Mouse (Mus musculus) stomach, postnatal 0 days (tissue): ENCODE measurements around the gene Rxra. TPM values are rescaled to one million over a fixed set of nuclear protein-coding genes. Genes with fewer than 3 reads are reported as not detected.
A peak's percentile ranks its signal among the peaks of the same experiment; 100 is the strongest.

ENCODE experiments used
- ATAC-seq: fragments of 200-750 bp; cut with Nextera tagmentation; 2 replicates; pipeline ENCODE4 v1.8.0; 2017; ENCODE audit not compliant: low FRiP score, low TSS enrichment
- DNase-seq: peaks from one replicate; pipeline ENCODE4 v3.0.0-alpha.2; 2016; ENCODE audit warnings: low spot score
- H3K27ac ChIP-seq: fragments of 300-500 bp; sonication (generic); replicated peaks from 2 replicates; pipeline ENCODE4 v1.5.1; 2014; ENCODE audit warnings: mild to moderate bottlenecking, control low read depth
- H3K27me3 ChIP-seq: fragments of 300-500 bp; sonication (generic); 2 replicates; pipeline ENCODE4 v1.6.1; 2014; ENCODE audit warnings: low read length; ENCODE audit not compliant: control insufficient read depth, insufficient read depth
- H3K36me3 ChIP-seq: fragments of 300-500 bp; sonication (generic); 2 replicates; pipeline ENCODE4 v1.6.1; 2014; ENCODE audit warnings: low read length, mixed read lengths; ENCODE audit not compliant: control insufficient read depth, insufficient read depth
- H3K4me1 ChIP-seq: fragments of 300-500 bp; sonication (generic); replicated peaks from 2 replicates; pipeline ENCODE4 v1.6.1; 2014; ENCODE audit warnings: antibody characterized with exemption; ENCODE audit not compliant: control insufficient read depth, insufficient read depth
- H3K4me2 ChIP-seq: fragments of 300-500 bp; sonication (generic); replicated peaks from 2 replicates; pipeline ENCODE4 v1.6.1; 2014; ENCODE audit warnings: low read depth, mild to moderate bottlenecking, control low read depth, moderate library complexity
- H3K4me3 ChIP-seq: fragments of 300-500 bp; sonication (generic); 2 replicates; pipeline ENCODE4 v1.5.1; 2014; ENCODE audit warnings: low read depth, low read length, control low read depth
- H3K9ac ChIP-seq: fragments of 300-500 bp; sonication (generic); 2 replicates; pipeline ENCODE4 v1.6.1; 2014; ENCODE audit warnings: mild to moderate bottlenecking, low read length, control low read depth, mixed read lengths
- H3K9me3 ChIP-seq: fragments of 300-500 bp; sonication (generic); 2 replicates; pipeline ENCODE4 v1.6.1; 2016; ENCODE audit warnings: low read length; ENCODE audit not compliant: control insufficient read depth
- CTCF ChIP-seq: IDR thresholded peaks from 2 replicates; pipeline ENCODE4 v1.5.1; 2016; ENCODE audit warnings: antibody characterized with exemption, low read depth, mild to moderate bottlenecking, moderate library complexity
- EP300 ChIP-seq: optimal IDR thresholded peaks from 2 replicates; pipeline ENCODE3; 2016; ENCODE audit warnings: antibody characterized with exemption
- WGBS: fragments of 180-500 bp; shearing (Covaris S2); extraction: QIAGEN DNeasy Blood & Tissue Kit; methylation state at CpG from one replicate; pipeline ENCODE4 v1.1.7; 2014; 5-methylcytosine and 5-hydroxymethylcytosine counted together
- polyA plus RNA-seq: library from polyadenylated mRNA; unstranded; fragments of >200 nt; fragmentation: Nextera tagmentation; extraction: Ambion mirVana; gene quantifications from 2 replicates; pipeline ENCODE4 v1.2.1, GENCODE M21; 2015

The Rxra gene
- polyA plus RNA-seq, 1 experiment from 2014 or later, result 8.7 TPM

DNA sequence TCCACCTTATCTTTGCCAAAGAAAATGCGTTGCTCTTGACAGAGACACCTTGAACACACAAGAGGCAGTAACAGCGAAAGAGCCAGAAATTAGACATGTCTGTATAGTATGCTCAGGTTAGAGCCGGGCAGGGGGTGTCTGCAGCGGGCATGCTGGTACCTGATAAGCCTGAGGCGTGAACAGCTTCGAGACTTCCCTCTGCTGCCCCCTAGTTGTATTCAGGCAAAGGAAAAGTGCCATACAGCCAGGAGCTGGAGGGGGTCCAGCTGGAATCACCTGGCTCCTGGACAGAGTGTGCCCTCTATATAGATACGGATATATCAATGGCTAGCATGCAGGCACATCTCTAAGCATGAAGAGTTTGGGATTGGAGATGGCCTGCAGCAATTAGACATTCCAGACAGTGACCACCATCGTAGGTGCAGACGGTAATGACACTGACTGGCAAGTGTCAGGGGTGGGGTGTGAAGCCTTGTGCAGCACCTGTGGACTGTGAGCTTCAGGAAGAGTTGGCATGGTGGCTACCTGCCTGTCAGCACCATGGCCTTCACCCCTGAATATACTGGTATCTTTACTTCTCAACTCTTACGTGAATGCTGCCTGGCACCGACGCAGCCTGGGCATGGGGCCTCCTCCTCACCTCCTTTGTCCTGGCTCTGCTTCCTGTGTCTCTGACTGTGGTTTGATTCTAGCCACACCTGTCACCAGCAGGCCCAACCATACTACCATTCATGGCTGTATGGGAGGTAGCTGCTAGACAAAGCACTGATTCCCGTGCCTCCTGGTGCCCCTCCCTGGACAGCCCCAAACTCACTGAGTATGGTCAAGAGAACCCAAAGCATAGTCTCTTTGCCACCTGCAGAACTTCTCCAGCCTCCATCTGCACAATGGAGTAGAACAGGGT, 54.0 kb downstream of the Rxra start:
- Histone ChIP-seq H3K4me1 (peaks cover 22% of the 10 kb centered on the region), H3K4me2 (no peak overlapping the region), H3K36me3 (no peaks in the 10 kb centered on the region), H3K9ac (no peak overlapping the region), H3K9me3 (no peaks in the 10 kb centered on the region), H3K27ac (no peak overlapping the region), H3K4me3 (no peak overlapping the region), H3K27me3 (no peaks in the 10 kb centered on the region)
- DNase-seq, result peak; percentile 47
- TF ChIP-seq CTCF (peak; percentile 74), EP300 (no peak)
- ATAC-seq, result 0 out of 2 replicates have a peak, but pooled peaks have one; percentile 27
- 68% methylated on average over 13 of the region's 13 CpGs for WGBS

DNA sequence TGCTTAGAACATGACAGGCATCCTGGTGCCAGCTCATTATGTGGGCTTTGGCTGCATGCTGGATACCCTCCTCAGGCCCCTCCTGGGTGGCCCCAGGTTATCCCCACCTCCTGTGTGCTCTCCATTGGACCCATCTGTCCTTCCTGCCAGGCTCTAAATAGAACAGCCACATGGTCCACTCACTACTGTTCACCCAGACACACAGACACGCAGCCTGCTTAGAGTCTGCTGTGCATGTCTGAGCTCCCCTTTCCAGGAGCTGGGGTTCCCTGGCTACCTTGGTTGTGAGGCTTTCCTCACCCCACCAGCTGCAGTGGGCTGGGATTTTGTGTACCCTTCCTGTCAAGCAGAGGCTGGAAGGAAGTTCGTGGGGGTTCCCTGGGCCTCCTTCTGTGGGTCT, 56.8 kb downstream of the Rxra start:
- 26% methylated on average over 2 of the region's 2 CpGs for WGBS

GRCm38 (mm10) chr2:27734328-27734727, 58.1 kb downstream of the Rxra start:
- ATAC-seq (no peak), DNase-seq (peak; percentile 38)
- Histone ChIP-seq H3K4me2 (no peak overlapping the region), H3K9me3 (no peaks in the 10 kb centered on the region), H3K27me3 (no peaks in the 10 kb centered on the region), H3K4me1 (peaks cover 22% of the 10 kb centered on the region), H3K4me3 (no peak overlapping the region), H3K27ac (peak overlapping the region; percentile 69), H3K9ac (0 out of 2 replicates have a peak overlapping the region, but pooled peaks have one; percentile 4), H3K36me3 (peaks cover 4% of the 10 kb centered on the region; the same call in 1 of the 2 replicates)
- WGBS, result 0% methylated on average over 1 of the region's 1 CpGs
- no peak for TF ChIP-seq EP300
- no peak for TF ChIP-seq CTCF

More for the DNA sequence above, 56.8 kb downstream of the Rxra start:
- H3K9me3 ChIP-seq, result no peaks in the 10 kb centered on the region
- no peak overlapping the region for H3K4me3 ChIP-seq
- no peak for TF ChIP-seq EP300
- no peak for TF ChIP-seq CTCF
- peak overlapping the region; percentile 35 for H3K9ac ChIP-seq
- no peaks in the 10 kb centered on the region for H3K27me3 ChIP-seq
- DNase-seq (no peak), ATAC-seq (no peak)
- peaks cover 4% of the 10 kb centered on the region; the same call in 1 of the 2 replicates for H3K36me3 ChIP-seq
- H3K27ac ChIP-seq, result no peak overlapping the region; the same call in 1 of the 2 replicates
- peaks cover 19% of the 10 kb centered on the region for H3K4me1 ChIP-seq
- no peak overlapping the region for H3K4me2 ChIP-seq

DNA sequence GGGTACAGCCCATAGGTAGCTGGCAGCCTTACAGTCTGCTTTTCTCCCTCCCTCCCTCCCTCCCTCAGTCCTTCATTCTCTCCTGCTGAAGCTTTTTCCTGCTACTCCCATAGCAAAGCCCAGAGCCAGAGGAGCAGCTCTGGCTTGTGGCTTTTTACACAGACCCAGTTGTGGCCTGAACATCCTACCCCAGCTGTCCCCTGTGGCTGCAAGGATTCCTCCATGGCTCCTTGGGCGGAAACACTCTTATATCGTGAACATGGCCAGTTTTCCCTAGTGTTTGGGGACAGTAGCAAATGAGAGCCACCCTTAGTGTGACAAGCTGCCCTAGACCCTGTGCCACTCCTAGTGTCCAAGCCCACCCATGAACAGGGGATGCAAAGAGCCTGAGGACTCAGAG, 58.6 kb downstream of the Rxra start:
- peak overlapping the region; percentile 69 for H3K27ac ChIP-seq
- H3K9me3 ChIP-seq, result no peaks in the 10 kb centered on the region
- no peak for TF ChIP-seq EP300
- TF ChIP-seq CTCF, result no peak
- H3K4me1 ChIP-seq, result peaks cover 26% of the 10 kb centered on the region
- no peak overlapping the region for H3K9ac ChIP-seq
- WGBS, result 68% methylated on average over 2 of the region's 2 CpGs
- H3K36me3 ChIP-seq, result peaks cover 4% of the 10 kb centered on the region; the same call in 1 of the 2 replicates
- no peaks in the 10 kb centered on the region for H3K27me3 ChIP-seq
- H3K4me2 ChIP-seq, result no peak overlapping the region
- H3K4me3 ChIP-seq, result no peak overlapping the region
- DNase-seq (no peak), ATAC-seq (no peak)

DNA sequence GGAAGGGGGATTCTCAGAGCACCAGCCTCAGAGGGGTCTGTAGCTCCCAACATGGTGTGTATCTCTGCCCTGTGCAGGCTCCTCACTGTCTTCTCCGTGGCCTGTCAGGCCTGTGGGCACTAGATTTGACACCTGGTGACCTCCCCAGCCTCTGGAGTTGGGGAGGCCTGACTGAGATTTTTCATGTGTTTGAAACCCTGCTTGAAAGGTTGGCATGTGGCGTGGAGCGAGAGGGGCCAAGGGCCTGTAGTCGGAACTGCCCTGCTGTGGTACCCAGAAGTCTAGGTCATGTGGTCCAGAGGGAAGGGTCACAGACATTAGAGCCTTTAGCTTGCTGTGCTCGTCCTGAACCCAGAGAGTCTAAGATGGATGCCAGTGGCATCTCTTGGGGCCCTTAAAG, 60.6 kb downstream of the Rxra start:
- DNase-seq (no peak), ATAC-seq (no peak)
- TF ChIP-seq EP300, result no peak
- Histone ChIP-seq H3K27ac (no peak overlapping the region), H3K9me3 (no peaks in the 10 kb centered on the region), H3K36me3 (peaks cover 11% of the 10 kb centered on the region), H3K4me3 (no peak overlapping the region), H3K4me1 (peaks cover 34% of the 10 kb centered on the region), H3K9ac (no peak overlapping the region), H3K27me3 (no peaks in the 10 kb centered on the region), H3K4me2 (no peak overlapping the region)
- 87% methylated on average over 5 of the region's 5 CpGs for WGBS

GRCm38 (mm10) chr2:27738396-27738795, 62.2 kb downstream of the Rxra start:
- no peaks in the 10 kb centered on the region for H3K9me3 ChIP-seq
- no peak for DNase-seq
- peaks cover 24% of the 10 kb centered on the region for H3K4me1 ChIP-seq
- H3K4me2 ChIP-seq, result no peak overlapping the region
- TF ChIP-seq EP300 (no peak), CTCF (no peak)
- no peak overlapping the region for H3K27ac ChIP-seq
- H3K4me3 ChIP-seq, result no peak overlapping the region
- H3K9ac ChIP-seq, result no peak overlapping the region
- H3K27me3 ChIP-seq, result no peaks in the 10 kb centered on the region
- ATAC-seq, result no peak
- 84% methylated on average over 3 of the region's 3 CpGs for WGBS
- H3K36me3 ChIP-seq, result peaks cover 16% of the 10 kb centered on the region
